Mouse (Mus musculus): ENCODE data around the gene Ccdc170. TPM values are rescaled to one million over a fixed set of nuclear protein-coding genes. Genes with fewer than 3 reads are reported as not detected.

The Ccdc170 gene
- polyA plus RNA-seq, 1 experiment: 2.5 TPM

GRCm38 (mm10) chr10:4604527-4605209 is 122.4 kb downstream of the Ccdc170 start:
- no peak for TF ChIP-seq CTCF (IDR thresholded peaks at IDR 0.05; ENCODE audit: insufficient read depth, low read length)
- no peak for TF ChIP-seq POLR2A (IDR thresholded peaks at IDR 0.05; ENCODE audit: borderline replicate concordance, extremely low read depth, low read depth, low read length)
- WGBS: 70% methylated on average over 4 of the region's 4 CpGs
- no peaks in the 10 kb centered on the region for H3K4me1 ChIP-seq (ENCODE audit: control insufficient read depth, insufficient read depth, low read length)
- DNase-seq: no peak
- no peak overlapping the region for H3K4me3 ChIP-seq (replicated peaks; ENCODE audit: extremely low read depth, low read depth, low read length)

- 58% methylated on average over 2 of the region's 2 CpGs for WGBS
- Histone ChIP-seq H3K4me3 (replicated peaks; ENCODE audit: extremely low read depth, low read depth, low read length) (no peak overlapping the region), H3K4me1 (ENCODE audit: control insufficient read depth, insufficient read depth, low read length) (no peaks in the 10 kb centered on the region)
- TF ChIP-seq CTCF (IDR thresholded peaks at IDR 0.05; ENCODE audit: insufficient read depth, low read length) (no peak), POLR2A (IDR thresholded peaks at IDR 0.05; ENCODE audit: borderline replicate concordance, extremely low read depth, low read depth, low read length) (no peak)
- no peak for DNase-seq
Observed at GRCm38 (mm10) chr10:4610234-4610633, 127.9 kb downstream of the Ccdc170 start.

GRCm38 (mm10) chr10:4611386-4612155 is 129.3 kb downstream of the Ccdc170 start, which contains the start of gene Esr1:
Esr1 (plus strand) TSS chr10:4611593.
- H3K4me3 ChIP-seq (replicated peaks; ENCODE audit: extremely low read depth, low read depth, low read length): peak within 1 kb of the TSS; percentile 64
- DNase-seq: no peak
- 25% methylated on average over 13 of the region's 13 CpGs for WGBS
- no peak for TF ChIP-seq POLR2A (IDR thresholded peaks at IDR 0.05; ENCODE audit: borderline replicate concordance, extremely low read depth, low read depth, low read length)
- TF ChIP-seq CTCF (IDR thresholded peaks at IDR 0.05; ENCODE audit: insufficient read depth, low read length): no peak
- no peaks in the 10 kb centered on the region for H3K4me1 ChIP-seq (ENCODE audit: control insufficient read depth, insufficient read depth, low read length)

Other genes starting within 250 kb of the Ccdc170 start
- gene Akap12, start 216.1 kb upstream of the Ccdc170 start, polyA plus RNA-seq (2012; rRNA removed): 18.2 and 26.9 TPM in 2 replicates
- 8.8 and 9.9 TPM in 2 replicates for gene Zbtb2, start 94.4 kb upstream of the Ccdc170 start, polyA plus RNA-seq (2012; rRNA removed)
- 11.1 and 16.5 TPM in 2 replicates for gene Rmnd1, start 50.1 kb upstream of the Ccdc170 start, polyA plus RNA-seq (2012; rRNA removed)
- gene Armt1, start 50.0 kb upstream of the Ccdc170 start, polyA plus RNA-seq (2012; rRNA removed): 4.3 and 7.2 TPM in 2 replicates
- gene Esr1, start 129.1 kb downstream of the Ccdc170 start, polyA plus RNA-seq (2012; rRNA removed): 1.2 and 1.5 TPM in 2 replicates

All from lung, adult 2 months (tissue).